Mouse (Mus musculus): ENCODE data around the gene Tlr5.

- TF ChIP-seq CTCF (IDR thresholded peaks at IDR 0.05; ENCODE audit: extremely low read depth, insufficient read depth, low read length) (no peak), POLR2A (IDR thresholded peaks at IDR 0.05; ENCODE audit: extremely low read depth, insufficient read depth, low read length) (no peak)
These were observed 48.9 kb upstream of the Tlr5 start for GRCm38 (mm10) chr1:182905669-182906068.
